Mouse (Mus musculus) thymus, adult 2 months (tissue): ENCODE results near the gene Fam149b. TPM values are rescaled to one million over a fixed set of nuclear protein-coding genes. Genes with fewer than 3 reads are reported as not detected.
"Not testable (repeated sequence)": the region's sequence is repeated elsewhere in the genome, so short reads cannot be mapped to it uniquely, and the experiment has no call there.

Experiments
- DNase-seq: peaks from one replicate; pipeline ENCODE4 v3.0.0; 2021
- H3K27ac ChIP-seq: fragments of 200-500 bp; 2 replicates; pipeline ENCODE4 v1.5.1; 2012; ENCODE audit warnings: low read length, control low read depth; ENCODE audit not compliant: control insufficient read depth, insufficient read depth
- H3K27me3 ChIP-seq: fragments of 200-500 bp; 2 replicates; pipeline ENCODE4 v1.6.1; 2012; ENCODE audit warnings: mild to moderate bottlenecking, low read length, moderate library complexity, mixed read lengths; ENCODE audit not compliant: control insufficient read depth, insufficient read depth
- H3K36me3 ChIP-seq: fragments of 200-500 bp; 2 replicates; pipeline ENCODE4 v1.6.1; 2012; ENCODE audit warnings: mild to moderate bottlenecking, low read length, moderate library complexity; ENCODE audit not compliant: control insufficient read depth, insufficient read depth
- H3K4me1 ChIP-seq: fragments of 200-500 bp; replicated peaks from 2 replicates; pipeline ENCODE4 v1.6.1; 2012; ENCODE audit warnings: low read length; ENCODE audit not compliant: control insufficient read depth, insufficient read depth
- H3K4me3 ChIP-seq: fragments of 200-500 bp; 2 replicates; pipeline ENCODE4 v1.5.1; 2012; ENCODE audit warnings: mild to moderate bottlenecking, low read length, control low read depth, moderate library complexity; ENCODE audit not compliant: control insufficient read depth, insufficient read depth
- CTCF ChIP-seq: fragments of 200-500 bp; IDR thresholded peaks from 2 replicates; pipeline ENCODE4 v1.5.1; 2012; ENCODE audit warnings: mild to moderate bottlenecking, control low read depth, low read length, moderate library complexity, borderline replicate concordance; ENCODE audit not compliant: control insufficient read depth, poor library complexity, insufficient read depth; ENCODE audit errors: extremely low read depth
- POLR2A ChIP-seq: fragments of 200-500 bp; IDR thresholded peaks from 2 replicates; pipeline ENCODE4 v1.6.1; 2012; ENCODE audit warnings: mild to moderate bottlenecking, low read length, control low read depth, moderate library complexity; ENCODE audit not compliant: control insufficient read depth, poor library complexity, insufficient read depth; ENCODE audit errors: extremely low read depth
- WGBS: fragments of 180-500 bp; shearing (Covaris S2); methylation state at CpG from one replicate; pipeline ENCODE4 v1.1.7; 2018; 5-methylcytosine and 5-hydroxymethylcytosine counted together
- polyA plus RNA-seq: library from polyadenylated mRNA; depleted of rRNA; stranded (reverse); fragments of >200 nt; gene quantifications from 2 replicates; pipeline ENCODE4 v1.2.3, GENCODE M21; 2012; rRNA removed

The Fam149b gene
- 28.4 and 34.5 TPM in 2 replicates for polyA plus RNA-seq

- no peaks in the 10 kb centered on the region for H3K4me1 ChIP-seq
- WGBS: under 1% methylated on average over 42 of the region's 42 CpGs
- peak; percentile 89 for DNase-seq
- TF ChIP-seq CTCF (0 out of 2 replicates have a peak, but pooled peaks have one; percentile 32), POLR2A (peak; percentile 32)
- H3K36me3 ChIP-seq: no peaks in the 10 kb centered on the region; the same call in 1 of the 2 replicates
- peak within 1 kb of the TSS; percentile 91 for H3K4me3 ChIP-seq
- H3K27ac ChIP-seq: peak within 1 kb of the TSS; percentile 28; the same call in 1 of the 2 replicates
- H3K27me3 ChIP-seq: no peaks in the 10 kb centered on the region; the same call in 1 of the 2 replicates
Observed at GRCm38 (mm10) chr14:20347991-20348541, at the start of gene Fam149b, which contains the start of gene Ecd. Gene Fam149b (plus strand): TSS chr14:20348162. Gene Ecd (minus strand): TSS chr14:20348121.

GRCm38 (mm10) chr14:20305085-20305484 is 42.9 kb upstream of the Fam149b start:
- H3K27ac ChIP-seq, H3K4me1 ChIP-seq, H3K27me3 ChIP-seq, H3K4me3 ChIP-seq, DNase-seq: not testable (repeated sequence)
- 69% methylated on average over 2 of the region's 2 CpGs for WGBS
- peaks cover 18% of the 10 kb centered on the region for H3K36me3 ChIP-seq

DNA sequence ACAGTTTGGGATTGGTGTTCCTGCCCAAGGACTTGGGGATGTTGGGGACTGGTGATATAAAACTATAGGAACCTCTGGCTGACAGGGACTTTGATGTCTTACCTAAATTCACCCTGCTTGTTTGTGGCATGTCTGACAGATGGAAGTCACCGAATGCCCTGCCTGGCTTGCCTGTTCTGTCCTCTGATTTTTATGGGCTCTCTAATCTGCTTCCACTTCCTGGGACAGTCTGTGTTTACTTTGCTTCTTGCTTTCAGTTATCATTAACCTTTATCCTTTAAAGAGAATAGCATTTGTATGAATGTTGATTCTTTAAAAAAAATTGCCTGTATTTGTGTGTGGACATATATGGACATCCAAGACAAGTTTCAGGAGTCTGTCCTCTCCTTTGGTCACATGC is 32.8 kb upstream of the Fam149b start:
- Histone ChIP-seq H3K27ac (no peak overlapping the region), H3K27me3 (no peaks in the 10 kb centered on the region), H3K4me3 (no peak overlapping the region), H3K4me1 (no peaks in the 10 kb centered on the region), H3K36me3 (peaks cover 22% of the 10 kb centered on the region)
- DNase-seq: no peak
- WGBS: 77% methylated on average over 1 of the region's 1 CpGs
- TF ChIP-seq POLR2A (no peak), CTCF (no peak)

DNA sequence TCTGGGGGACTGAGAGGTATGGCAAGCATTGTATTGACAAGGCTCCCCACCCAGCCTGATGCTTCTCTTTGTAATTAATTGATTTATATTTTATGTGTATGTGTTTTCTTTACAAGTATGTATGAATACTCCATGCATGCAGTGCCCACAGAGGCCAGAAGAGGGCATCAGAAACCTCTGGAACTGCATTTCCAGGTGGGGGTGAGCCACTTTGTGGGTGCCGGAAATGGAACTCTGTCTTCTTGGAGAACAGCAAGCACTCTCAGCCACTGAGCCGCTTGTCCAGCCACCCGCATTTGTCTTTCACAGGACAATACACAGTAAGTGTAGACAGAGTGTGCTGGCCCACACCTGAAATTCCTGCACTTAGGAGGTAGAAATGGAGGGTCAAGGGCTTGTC is 28.5 kb upstream of the Fam149b start:
- 96% methylated on average over 3 of the region's 3 CpGs for WGBS
- Histone ChIP-seq H3K4me3 (no peak overlapping the region), H3K27me3 (no peaks in the 10 kb centered on the region), H3K27ac (no peak overlapping the region), H3K4me1 (no peaks in the 10 kb centered on the region), H3K36me3 (peaks cover 25% of the 10 kb centered on the region)
- peak; percentile 45 for DNase-seq
- TF ChIP-seq CTCF: peak; percentile 73; the same call in 1 of the 2 replicates
- TF ChIP-seq POLR2A: no peak

GRCm38 (mm10) chr14:20324196-20324595 is 23.8 kb upstream of the Fam149b start:
- H3K36me3 ChIP-seq: peaks cover 34% of the 10 kb centered on the region
- WGBS: over 99% methylated on average over 9 of the region's 9 CpGs

GRCm38 (mm10) chr14:20328474-20328873 is 19.5 kb upstream of the Fam149b start:
- 91% methylated on average over 9 of the region's 9 CpGs for WGBS
- Histone ChIP-seq H3K4me1 (no peaks in the 10 kb centered on the region), H3K27ac (no peak overlapping the region), H3K4me3 (no peak overlapping the region), H3K27me3 (no peaks in the 10 kb centered on the region), H3K36me3 (peaks cover 37% of the 10 kb centered on the region)
- peak; percentile 28; the same call in 1 of the 2 replicates for TF ChIP-seq CTCF
- TF ChIP-seq POLR2A: no peak
- DNase-seq: peak; percentile 21

More at GRCm38 (mm10) chr14:20324196-20324595, 23.8 kb upstream of the Fam149b start:
- Histone ChIP-seq H3K4me1 (no peaks in the 10 kb centered on the region), H3K27me3 (no peaks in the 10 kb centered on the region), H3K27ac (no peak overlapping the region), H3K4me3 (no peak overlapping the region)
- TF ChIP-seq POLR2A (no peak), CTCF (no peak)
- no peak for DNase-seq

DNA sequence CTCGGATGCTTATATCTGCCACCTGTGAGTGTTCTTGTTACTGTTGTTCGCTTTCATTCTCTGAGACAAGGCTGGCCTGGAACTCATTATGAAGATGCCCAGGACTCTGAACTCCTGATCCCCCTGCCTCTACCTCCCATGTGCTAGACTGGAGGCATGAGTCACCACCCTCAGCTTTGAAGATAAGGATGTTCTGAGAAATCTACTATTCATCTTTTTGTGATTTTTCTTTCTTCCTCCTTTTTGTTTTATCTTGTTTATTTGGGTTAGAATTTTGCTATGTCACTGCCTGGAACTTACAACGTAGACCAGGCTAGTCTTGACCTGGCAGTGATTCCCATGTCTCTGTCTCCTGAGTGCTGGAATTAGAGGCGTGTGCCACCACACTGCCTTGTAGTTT is 16.6 kb upstream of the Fam149b start:
- H3K4me1 ChIP-seq: no peaks in the 10 kb centered on the region
- DNase-seq: no peak
- H3K4me3 ChIP-seq: no peak overlapping the region
- WGBS: 96% methylated on average over 4 of the region's 4 CpGs
- no peaks in the 10 kb centered on the region for H3K27me3 ChIP-seq
- H3K27ac ChIP-seq: no peak overlapping the region
- peaks cover 53% of the 10 kb centered on the region for H3K36me3 ChIP-seq
- TF ChIP-seq POLR2A (no peak), CTCF (no peak)
